Mouse (Mus musculus) layer of hippocampus, adult 11-12 months (tissue): Measurements from ENCODE around the gene Olfr70.

Source experiments
- DNase-seq: peaks from one replicate; pipeline ENCODE4 v3.0.0; 2022; ENCODE audit warnings: low spot score

Olfr70 gene

DNA sequence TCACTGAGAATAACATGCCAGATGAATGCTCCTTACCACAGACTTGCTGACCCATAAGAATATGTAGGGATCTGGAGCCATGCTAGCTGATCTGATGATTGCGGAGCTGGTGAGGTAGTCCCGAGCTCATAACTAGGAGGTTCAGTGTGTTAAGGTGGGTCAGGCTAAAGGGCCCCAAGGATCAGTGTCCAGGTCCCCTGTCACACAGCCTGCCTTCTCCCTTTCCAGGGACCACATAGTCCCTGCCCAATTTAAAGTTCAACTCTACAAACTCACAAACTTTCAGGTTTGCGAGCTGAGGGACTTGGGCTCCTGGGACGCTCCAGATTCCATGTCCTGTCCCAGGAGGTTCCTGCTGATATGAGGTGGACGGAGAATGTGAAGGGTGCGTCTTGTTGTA, at the start of gene Olfr70:
TSS of gene Olfr70 (minus strand) at position 101 of the 400 bp plus-strand sequence.
- no peak for DNase-seq

GRCm38 (mm10) chr4:43745187-43745586, 44.6 kb upstream of the Olfr70 start:
- peak; percentile 38 for DNase-seq

DNA sequence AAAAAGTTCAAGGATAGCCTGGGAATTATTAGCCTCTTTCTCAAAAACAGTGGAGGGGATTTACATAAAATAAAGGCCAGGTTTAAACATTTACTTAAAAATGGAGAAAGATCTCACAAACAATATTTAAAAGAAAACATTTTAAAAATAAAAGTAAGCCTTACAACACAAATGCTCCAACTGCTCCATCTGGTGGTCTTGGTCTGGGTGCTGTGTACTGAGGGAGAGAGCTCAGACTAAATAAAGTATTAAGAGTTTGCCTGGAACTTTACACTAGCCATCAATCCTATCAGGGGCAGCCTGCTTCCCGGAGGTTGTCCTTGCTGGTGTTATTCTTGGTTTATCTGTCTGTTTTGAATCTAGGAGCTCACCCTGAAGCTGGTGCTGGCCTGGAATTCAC, 42.5 kb upstream of the Olfr70 start:
- no peak for DNase-seq

DNA sequence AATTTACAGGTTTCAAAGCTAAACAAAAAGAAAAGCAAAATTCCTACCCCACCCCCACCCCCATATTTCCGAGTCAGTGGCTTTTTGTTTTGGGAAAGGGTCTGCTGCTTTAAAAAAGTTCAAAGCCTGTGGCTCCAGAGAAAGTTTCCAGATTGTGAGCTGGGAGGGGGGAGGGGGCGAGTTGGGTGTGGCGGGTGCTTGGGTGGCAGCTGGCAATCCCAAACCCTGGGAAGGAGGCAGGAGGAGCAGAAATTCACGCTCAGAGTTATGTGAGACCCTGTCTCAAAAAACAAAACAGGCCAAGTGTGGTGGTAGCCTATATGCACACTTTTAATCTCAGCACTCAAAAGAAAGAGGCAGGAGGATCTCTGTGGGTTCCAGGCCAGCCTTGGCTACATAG, 42.0 kb upstream of the Olfr70 start:
- DNase-seq, result no peak

DNA sequence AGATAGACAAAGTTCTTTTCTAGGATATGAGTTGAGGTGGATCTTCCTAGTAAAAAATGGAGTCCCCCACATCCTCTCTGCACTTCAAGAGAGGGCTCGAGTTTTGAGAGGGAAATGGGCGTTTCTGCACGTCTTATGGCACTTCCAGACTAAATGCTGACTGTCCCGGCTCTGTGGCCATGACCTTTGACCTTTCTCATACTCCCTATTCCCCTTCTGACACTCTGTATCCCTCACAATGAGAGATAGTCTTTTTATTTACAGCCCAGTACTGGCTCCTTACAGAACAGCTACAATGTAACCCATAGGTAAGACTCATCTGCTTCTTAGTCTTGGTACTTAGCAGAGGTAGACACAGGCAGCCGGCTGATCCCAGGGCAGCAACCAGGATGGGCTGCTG, 40.9 kb upstream of the Olfr70 start:
- DNase-seq, result no peak

DNA sequence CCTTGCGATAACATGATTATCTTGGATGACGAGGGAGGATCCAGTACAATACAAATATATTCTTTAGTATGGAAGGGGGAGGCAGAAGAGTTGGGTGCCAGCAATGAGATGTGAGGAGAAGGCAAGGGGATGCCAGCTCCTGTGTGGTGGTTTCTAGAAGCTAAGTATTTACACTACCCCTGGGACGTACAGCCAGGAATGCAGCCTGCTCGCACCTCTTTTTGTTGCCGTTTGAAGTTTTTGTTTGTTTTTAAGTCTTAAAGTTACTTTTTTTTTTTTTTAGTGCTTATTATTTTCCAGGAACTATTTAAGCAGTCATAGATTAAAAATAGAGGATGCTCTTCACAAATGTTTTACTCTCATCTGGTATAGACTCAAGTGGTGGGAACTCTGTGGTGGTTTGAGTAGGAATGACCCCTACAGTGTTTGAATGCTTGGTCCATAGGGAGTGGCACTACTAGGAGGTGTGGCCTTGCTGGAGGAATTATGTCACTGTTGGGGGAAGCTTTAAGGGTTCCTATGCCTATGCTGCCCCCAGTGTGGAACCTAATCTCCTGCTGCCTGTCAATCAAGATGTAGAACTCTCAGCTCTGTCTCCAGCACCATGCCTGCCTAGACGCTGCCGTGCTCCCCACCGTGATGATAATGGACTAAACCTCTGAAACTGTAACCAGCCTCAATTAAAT, 38.5 kb upstream of the Olfr70 start:
- DNase-seq, result no peak

GRCm38 (mm10) chr4:43737144-43737543, 36.5 kb upstream of the Olfr70 start:
- DNase-seq, result no peak

GRCm38 (mm10) chr4:43733186-43733585, 32.6 kb upstream of the Olfr70 start:
- no peak for DNase-seq

GRCm38 (mm10) chr4:43732171-43732570, 31.6 kb upstream of the Olfr70 start:
- no peak for DNase-seq

- DNase-seq, result no peak
These were observed 30.2 kb upstream of the Olfr70 start for GRCm38 (mm10) chr4:43730750-43731297.

DNA sequence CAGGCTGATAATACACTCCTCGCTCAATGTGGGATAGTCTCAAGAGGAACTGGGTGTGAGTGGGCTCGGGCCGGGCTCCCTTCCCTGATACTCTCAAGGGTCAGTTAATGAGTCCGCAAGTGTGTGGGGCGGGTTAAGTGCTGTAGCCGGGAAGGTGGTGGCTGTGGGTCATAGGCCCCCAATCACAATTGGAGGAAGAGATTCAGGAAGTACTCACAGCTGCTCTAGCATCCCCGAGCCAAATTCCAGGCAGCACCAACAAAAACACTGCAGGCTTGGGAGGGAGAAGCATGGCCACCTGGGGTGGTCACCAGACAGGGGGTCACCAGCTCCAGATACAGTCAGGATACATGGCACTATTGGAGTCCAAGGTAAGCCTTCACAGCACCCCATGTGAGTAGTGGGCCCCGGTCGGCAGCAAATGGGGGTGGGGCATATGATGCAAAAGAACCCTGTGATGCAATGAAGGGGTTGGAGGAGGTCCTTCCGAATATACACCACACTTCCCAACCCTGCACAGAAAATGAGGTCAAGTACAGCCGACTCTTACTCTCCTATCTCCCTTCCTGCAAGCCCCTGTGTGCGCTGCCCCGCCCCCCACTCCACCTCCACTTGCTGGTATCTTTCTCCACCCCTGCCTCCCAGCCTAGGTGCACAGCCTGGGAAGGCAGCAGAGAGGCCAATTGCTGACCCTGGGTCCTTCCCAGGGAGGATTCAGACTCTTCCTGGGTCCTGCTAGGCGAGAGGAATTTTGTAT, 29.4 kb upstream of the Olfr70 start, which contains the start of gene Spaar:
TSS of gene Spaar (plus strand) at position 241 of the 757 bp plus-strand sequence.
- no peak for DNase-seq

GRCm38 (mm10) chr4:43729126-43729525, 28.5 kb upstream of the Olfr70 start:
- no peak for DNase-seq

DNA sequence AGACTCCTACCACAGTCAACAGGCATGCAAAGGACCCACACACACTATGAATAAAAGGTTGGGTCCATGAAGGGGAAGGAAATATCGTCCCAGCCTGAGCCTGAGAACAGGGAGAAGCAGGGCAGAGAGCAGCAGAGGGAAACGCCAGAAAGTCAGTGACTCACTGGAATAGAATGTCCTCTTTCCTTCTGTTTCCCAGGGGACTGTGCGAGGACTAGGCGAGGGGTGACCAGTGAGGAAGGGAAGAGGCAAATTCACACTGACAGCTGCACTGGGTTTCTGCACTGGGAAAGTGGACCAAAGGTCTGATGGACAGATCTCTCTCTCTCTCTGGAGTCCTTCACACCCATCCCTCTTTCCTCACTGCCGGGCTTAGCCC, 28.0 kb upstream of the Olfr70 start:
- DNase-seq, result no peak

DNA sequence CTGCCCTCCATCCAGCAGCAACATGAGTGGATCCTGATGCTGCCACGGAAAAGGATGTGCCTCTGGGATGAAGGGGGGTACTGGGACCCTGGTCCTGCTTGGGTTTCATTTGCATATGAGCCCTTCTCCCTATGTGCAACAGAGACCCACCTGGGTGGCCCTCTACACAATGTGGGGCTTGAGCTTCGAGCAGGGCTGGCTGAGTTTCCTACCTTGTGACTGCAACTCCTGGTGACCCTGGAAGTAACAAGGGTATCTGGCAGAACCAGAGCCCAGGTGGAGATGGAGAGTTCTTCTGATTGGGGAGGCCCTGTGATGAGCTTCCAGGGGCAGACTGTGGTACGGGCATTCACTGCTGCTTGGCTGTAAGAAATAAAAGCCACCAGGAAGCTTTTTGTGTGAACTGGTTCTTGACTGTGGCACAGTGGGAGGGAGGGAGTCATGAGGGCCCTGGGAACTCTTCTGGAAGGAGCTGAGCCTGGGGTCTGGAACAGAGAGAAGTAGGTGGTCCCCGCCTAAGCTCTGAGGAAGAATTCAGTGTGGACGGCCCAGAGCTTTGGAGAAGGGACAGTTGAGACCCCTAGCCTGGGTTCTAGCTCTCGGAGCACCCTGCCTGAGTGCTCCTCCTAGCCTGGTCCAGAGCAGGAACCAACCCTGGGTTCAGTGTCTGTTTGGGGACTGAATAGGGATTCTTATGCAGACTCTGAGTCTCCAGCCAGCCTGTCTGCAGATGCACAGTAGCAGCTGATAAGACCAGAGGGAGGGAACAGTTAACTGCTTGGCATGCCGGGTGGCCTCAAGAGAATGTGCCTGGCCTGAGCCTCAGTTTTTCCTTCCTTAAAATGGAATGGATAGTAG, 27.3 kb upstream of the Olfr70 start:
- no peak for DNase-seq

- DNase-seq, result no peak
These were observed 26.4 kb upstream of the Olfr70 start, which contains the start of gene Hrct1 for GRCm38 (mm10) chr4:43726995-43727394. Gene Hrct1, plus strand, starts transcription at chr4:43727188.

GRCm38 (mm10) chr4:43726228-43726993, 25.8 kb upstream of the Olfr70 start:
- no peak for DNase-seq

- DNase-seq, result peak; percentile 28
These were observed 24.2 kb upstream of the Olfr70 start for GRCm38 (mm10) chr4:43724764-43725163.

- peak; percentile 41 for DNase-seq
These were observed 21.6 kb upstream of the Olfr70 start for GRCm38 (mm10) chr4:43722191-43722590.

GRCm38 (mm10) chr4:43720491-43721228, 20.1 kb upstream of the Olfr70 start:
- DNase-seq, result no peak

- no peak for DNase-seq
These were observed 13.1 kb upstream of the Olfr70 start for GRCm38 (mm10) chr4:43713652-43714219.
